Mouse (Mus musculus) midbrain, embryonic 14.5 days (tissue): ENCODE data around the gene H13. TPM values are rescaled to one million over a fixed set of nuclear protein-coding genes. Genes with fewer than 3 reads are reported as not detected.

Experiments
- ATAC-seq: fragments of 200-750 bp; cut with Nextera tagmentation; 2 replicates; pipeline ENCODE4 v1.8.0; 2017; ENCODE audit warnings: moderate number of reproducible peaks, moderate library complexity; ENCODE audit not compliant: low FRiP score, low TSS enrichment
- DNase-seq: peaks from one replicate; pipeline ENCODE4 v3.0.0-alpha.2; 2015
- H3K27ac ChIP-seq: fragments of 300-500 bp; sonication (generic); replicated peaks from 2 replicates; pipeline ENCODE4 v1.5.1; 2014; ENCODE audit warnings: mild to moderate bottlenecking, low read depth, low read length, moderate library complexity
- H3K27me3 ChIP-seq: fragments of 300-500 bp; sonication (generic); 2 replicates; pipeline ENCODE4 v1.6.1; 2014; ENCODE audit warnings: low read length, control low read depth, mixed read lengths; ENCODE audit not compliant: control insufficient read depth, insufficient read depth
- H3K36me3 ChIP-seq: fragments of 300-500 bp; sonication (generic); 2 replicates; pipeline ENCODE4 v1.6.1; 2014; ENCODE audit warnings: low read length, control low read depth; ENCODE audit not compliant: control insufficient read depth, insufficient read depth
- H3K4me1 ChIP-seq: fragments of 300-500 bp; sonication (generic); 2 replicates; pipeline ENCODE4 v1.6.1; 2014; ENCODE audit warnings: mild to moderate bottlenecking, antibody characterized with exemption, low read length, control low read depth; ENCODE audit not compliant: control insufficient read depth, insufficient read depth
- H3K4me2 ChIP-seq: fragments of 300-500 bp; sonication (generic); 2 replicates; pipeline ENCODE4 v1.6.1; 2014; ENCODE audit warnings: mild to moderate bottlenecking, low read length, moderate library complexity
- H3K4me3 ChIP-seq: fragments of 300-500 bp; sonication (generic); replicated peaks from 2 replicates; pipeline ENCODE4 v1.5.1; 2014; ENCODE audit warnings: low read depth, low read length
- H3K9ac ChIP-seq: fragments of 300-500 bp; sonication (generic); replicated peaks from 2 replicates; pipeline ENCODE4 v1.6.1; 2014; ENCODE audit warnings: mild to moderate bottlenecking, low read length, moderate library complexity
- H3K9me3 ChIP-seq: fragments of 300-500 bp; sonication (generic); 2 replicates; pipeline ENCODE4 v1.6.1; 2016; ENCODE audit warnings: low read length, control low read depth, mixed read lengths; ENCODE audit not compliant: control insufficient read depth
- WGBS: fragments of 180-500 bp; shearing (Covaris S2); extraction: QIAGEN DNeasy Blood & Tissue Kit; methylation state at CpG from one replicate; pipeline ENCODE4 v1.1.7; 2014; 5-methylcytosine and 5-hydroxymethylcytosine counted together
- polyA plus RNA-seq: library from polyadenylated mRNA; unstranded; fragments of >200 nt; fragmentation: Nextera tagmentation; extraction: Ambion mirVana; gene quantifications from 2 replicates; pipeline ENCODE4 v1.2.1, GENCODE M21; 2014

Gene H13
- polyA plus RNA-seq: 177 and 184 TPM in 2 replicates

DNA sequence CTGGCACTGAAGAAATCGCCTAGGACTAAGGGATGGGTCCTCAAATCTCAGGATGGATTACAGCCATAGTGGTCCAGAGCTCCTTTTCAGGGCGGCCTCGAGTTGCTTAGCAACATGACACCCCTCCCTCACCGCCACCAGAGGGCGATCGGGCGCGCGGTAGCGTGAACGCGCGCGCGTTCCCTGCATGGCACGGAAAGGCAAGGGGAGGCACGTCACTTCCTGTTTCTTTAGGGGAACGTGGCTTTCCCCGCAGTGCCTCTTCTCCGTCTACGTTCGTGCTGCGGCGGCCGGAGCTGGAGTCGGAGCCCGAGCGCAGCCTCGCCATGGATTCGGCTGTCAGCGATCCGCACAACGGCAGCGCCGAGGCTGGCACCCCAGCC lies at the start of gene H13:
Gene H13, plus strand, starts transcription at position 206 of the 383 bp plus-strand sequence.
- ATAC-seq (peak; percentile 88), DNase-seq (peak; percentile 98)
- no peaks in the 10 kb centered on the region for H3K9me3 ChIP-seq
- peak within 1 kb of the TSS; percentile 98 for H3K4me2 ChIP-seq
- peaks cover 22% of the 10 kb centered on the region for H3K4me1 ChIP-seq
- peak within 1 kb of the TSS; percentile 98 for H3K27ac ChIP-seq
- peak within 1 kb of the TSS; percentile 99 for H3K4me3 ChIP-seq
- WGBS: under 1% methylated on average over 35 of the region's 35 CpGs
- H3K27me3 ChIP-seq: no peaks in the 10 kb centered on the region
- H3K36me3 ChIP-seq: peaks cover 16% of the 10 kb centered on the region
- peak within 1 kb of the TSS; percentile 98 for H3K9ac ChIP-seq

GRCm38 (mm10) chr2:152620367-152621134 lies 48.7 kb upstream of the H13 start:
- H3K4me3 ChIP-seq: no peak overlapping the region
- ATAC-seq (no peak), DNase-seq (no peak)
- H3K9me3 ChIP-seq: no peaks in the 10 kb centered on the region
- H3K4me2 ChIP-seq: no peak overlapping the region
- no peaks in the 10 kb centered on the region for H3K27me3 ChIP-seq
- H3K36me3 ChIP-seq: no peaks in the 10 kb centered on the region
- 83% methylated on average over 9 of the region's 9 CpGs for WGBS
- peaks cover 5% of the 10 kb centered on the region for H3K4me1 ChIP-seq
- no peak overlapping the region for H3K27ac ChIP-seq
- no peak overlapping the region for H3K9ac ChIP-seq

DNA sequence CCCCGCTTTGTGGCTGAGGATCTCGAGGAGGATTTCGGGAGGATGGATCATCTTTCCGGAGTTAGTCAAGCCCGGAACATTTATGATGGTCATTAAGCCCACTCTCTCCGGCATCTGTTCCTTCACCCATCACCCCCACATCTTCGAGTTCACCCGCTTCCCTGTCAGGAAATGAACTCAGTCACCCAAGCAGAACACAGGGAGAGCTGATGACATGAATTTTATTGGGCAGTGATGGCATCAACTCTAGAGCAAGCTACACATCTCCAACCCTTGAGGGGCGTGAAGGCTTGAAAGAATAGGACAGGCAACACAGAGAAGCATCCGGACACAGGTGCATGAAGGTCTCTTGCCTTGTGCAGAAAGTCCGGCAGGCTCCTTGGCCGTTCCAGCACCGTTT lies 47.1 kb upstream of the H13 start:
- ATAC-seq (no peak), DNase-seq (no peak)
- 92% methylated on average over 13 of the region's 13 CpGs for WGBS
- H3K4me1 ChIP-seq: peaks cover 13% of the 10 kb centered on the region
- H3K4me2 ChIP-seq: no peak overlapping the region
- H3K27me3 ChIP-seq: peaks cover 16% of the 10 kb centered on the region; the same call in 1 of the 2 replicates
- H3K36me3 ChIP-seq: no peaks in the 10 kb centered on the region
- no peak overlapping the region for H3K27ac ChIP-seq
- no peaks in the 10 kb centered on the region for H3K9me3 ChIP-seq
- no peak overlapping the region for H3K9ac ChIP-seq
- H3K4me3 ChIP-seq: no peak overlapping the region

- Histone ChIP-seq H3K4me1 (peaks cover 16% of the 10 kb centered on the region), H3K27ac (no peak within 1 kb of the TSS), H3K36me3 (no peaks in the 10 kb centered on the region), H3K4me3 (no peak within 1 kb of the TSS), H3K9ac (no peak within 1 kb of the TSS), H3K9me3 (no peaks in the 10 kb centered on the region), H3K27me3 (peaks cover 24% of the 10 kb centered on the region; the same call in 1 of the 2 replicates), H3K4me2 (no peak within 1 kb of the TSS)
- no peak for DNase-seq
- WGBS: 86% methylated on average over 7 of the region's 7 CpGs
- no peak for ATAC-seq
Measured at GRCm38 (mm10) chr2:152622953-152623352, 46.3 kb upstream of the H13 start, which contains the start of gene Defb25. Gene Defb25, minus strand, starts transcription at chr2:152623053.

DNA sequence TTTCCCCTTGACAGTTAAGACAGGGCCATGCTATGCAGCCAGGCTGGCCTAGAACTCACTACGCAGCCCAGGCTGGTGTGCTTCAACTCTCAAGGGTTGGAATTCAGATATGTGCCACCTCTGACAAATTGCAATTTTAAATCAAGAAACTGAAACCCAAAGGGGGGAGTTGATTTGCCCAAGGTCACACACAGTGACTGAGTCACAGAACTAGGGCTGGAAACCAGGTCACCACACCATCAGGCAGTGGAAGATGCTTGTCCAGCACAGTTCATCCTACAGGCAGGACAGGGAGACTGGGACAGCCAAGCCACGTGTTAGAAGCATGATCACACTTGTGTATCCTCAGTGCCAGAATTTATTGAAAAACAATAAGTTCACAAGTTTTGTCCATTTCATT lies 44.7 kb upstream of the H13 start:
- WGBS: 87% methylated on average over 2 of the region's 2 CpGs
- no peak overlapping the region for H3K27ac ChIP-seq

DNA sequence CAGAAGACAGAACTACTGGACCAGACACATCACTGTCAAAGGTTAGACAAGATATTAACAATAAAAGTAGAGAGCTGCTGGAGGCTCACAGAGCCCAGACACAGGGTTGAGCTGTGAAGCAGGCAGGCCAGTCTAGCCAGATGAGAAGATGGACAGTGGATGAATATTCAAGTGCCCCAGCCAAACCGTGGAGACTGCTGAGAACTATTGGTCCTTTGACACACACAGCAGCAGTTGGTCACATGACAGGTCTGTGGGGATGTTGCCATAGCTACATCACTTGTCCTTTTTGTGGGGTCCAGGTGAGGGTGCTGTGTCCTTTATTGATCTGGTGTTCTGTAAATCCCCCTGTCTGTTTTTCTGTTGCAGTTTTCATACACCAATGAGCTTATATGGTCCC lies 44.0 kb upstream of the H13 start:
- peak; percentile 46 for DNase-seq

More for the DNA sequence above, 44.7 kb upstream of the H13 start:
- no peaks in the 10 kb centered on the region for H3K36me3 ChIP-seq
- no peaks in the 10 kb centered on the region for H3K9me3 ChIP-seq
- no peak for DNase-seq
- no peak overlapping the region for H3K4me2 ChIP-seq
- no peak for ATAC-seq
- H3K9ac ChIP-seq: no peak overlapping the region
- H3K4me1 ChIP-seq: peaks cover 16% of the 10 kb centered on the region
- peaks cover 29% of the 10 kb centered on the region; the same call in 1 of the 2 replicates for H3K27me3 ChIP-seq
- H3K4me3 ChIP-seq: no peak overlapping the region

GRCm38 (mm10) chr2:152626774-152627591 lies 42.3 kb upstream of the H13 start, which contains the start of gene Rem1:
Gene Rem1, plus strand, starts transcription at chr2:152626951.
- ATAC-seq (no peak), DNase-seq (peak; percentile 30)
- WGBS: 2% methylated on average over 59 of the region's 59 CpGs
- Histone ChIP-seq H3K9ac (peak within 1 kb of the TSS; percentile 34; the same call in 1 of the 2 replicates), H3K4me2 (peak within 1 kb of the TSS; percentile 49), H3K36me3 (no peaks in the 10 kb centered on the region), H3K9me3 (no peaks in the 10 kb centered on the region), H3K27ac (no peak within 1 kb of the TSS), H3K4me1 (peaks cover 16% of the 10 kb centered on the region), H3K27me3 (peaks cover 29% of the 10 kb centered on the region; the same call in 1 of the 2 replicates), H3K4me3 (peak within 1 kb of the TSS; percentile 27)

More for the DNA sequence above, 44.0 kb upstream of the H13 start:
- WGBS: 0% methylated on average over 1 of the region's 1 CpGs
- no peak for ATAC-seq
- Histone ChIP-seq H3K27ac (no peak overlapping the region), H3K4me2 (no peak overlapping the region), H3K9me3 (no peaks in the 10 kb centered on the region), H3K27me3 (peaks cover 29% of the 10 kb centered on the region; the same call in 1 of the 2 replicates), H3K4me1 (peaks cover 16% of the 10 kb centered on the region), H3K36me3 (no peaks in the 10 kb centered on the region), H3K4me3 (no peak overlapping the region), H3K9ac (no peak overlapping the region)

GRCm38 (mm10) chr2:152628066-152628465 lies 41.2 kb upstream of the H13 start:
- Histone ChIP-seq H3K4me1 (peaks cover 16% of the 10 kb centered on the region), H3K9me3 (no peaks in the 10 kb centered on the region), H3K4me3 (no peak overlapping the region), H3K4me2 (no peak overlapping the region), H3K9ac (no peak overlapping the region), H3K36me3 (no peaks in the 10 kb centered on the region), H3K27ac (no peak overlapping the region), H3K27me3 (peaks cover 29% of the 10 kb centered on the region; the same call in 1 of the 2 replicates)
- DNase-seq: no peak
- ATAC-seq: no peak
- 43% methylated on average over 17 of the region's 17 CpGs for WGBS
